In the genomic region with DNA sequence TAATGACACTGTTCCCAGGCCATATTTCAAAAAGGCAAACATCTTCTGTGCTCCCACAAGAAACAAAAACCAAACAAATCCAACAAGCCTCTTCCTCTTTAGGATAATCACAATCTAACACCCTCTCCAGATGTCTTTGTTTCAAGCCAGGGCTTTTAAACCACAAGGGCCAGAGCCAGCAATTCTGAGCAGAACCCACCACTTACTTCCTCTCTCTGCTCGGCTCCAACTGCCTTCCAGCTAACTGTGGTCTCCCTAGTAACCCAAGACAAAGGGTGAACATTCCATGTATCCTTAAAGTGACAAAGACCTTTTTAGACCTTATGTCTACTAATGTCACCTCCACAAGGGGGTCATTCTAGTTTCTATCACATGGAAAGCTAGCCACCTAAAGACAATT, we compare ENCODE assay signal across 9 mouse cellular contexts. TPM values are rescaled to one million over a fixed set of nuclear protein-coding genes. Genes with fewer than 3 reads are reported as not detected.
A peak's percentile ranks its signal among the peaks of the same experiment; 100 is the strongest.
DNase-seq lines count a peak whose midpoint lies in the region; ATAC-seq lines count a peak whose summit lies in the region.
"Had no signal": no experiment of that assay in that cellular context is flagged by ENCODE, and none has a peak within 500 bp of the region (broad histone marks: within the 10 kb centered on the region; RNA-seq: fewer than 3 reads in every experiment).

No protein-coding gene starts in this region.

- WGBS in intestine, embryonic 14.5 days, result 0% methylated on average over 1 of the region's 1 CpGs
- 3% methylated on average over 1 of the region's 1 CpGs for WGBS in intestine, embryonic 16.5 days
- 8% methylated on average over 1 of the region's 1 CpGs for WGBS in liver, embryonic 16.5 days (ENCODE audit: insufficient replicate concordance)
- 0% methylated on average over 1 of the region's 1 CpGs for WGBS in neural tube, embryonic 15.5 days

- H3K9me3 ChIP-seq in intestine, embryonic 14.5 days (ENCODE audit: control insufficient read depth, low read length), result no peaks in the 10 kb centered on the region
- no peaks in the 10 kb centered on the region for H3K9me3 ChIP-seq in intestine, embryonic 16.5 days (ENCODE audit: control insufficient read depth, low read length)
- no peaks in the 10 kb centered on the region for H3K9me3 ChIP-seq in liver, embryonic 16.5 days (replicated peaks; ENCODE audit: control insufficient read depth, low read length)
- H3K9me3 ChIP-seq in neural tube, embryonic 15.5 days (replicated peaks), result no peaks in the 10 kb centered on the region

- H3K27me3 ChIP-seq in intestine, embryonic 14.5 days (replicated peaks; ENCODE audit: control insufficient read depth, insufficient read depth, low read length), result no peaks in the 10 kb centered on the region
- no peaks in the 10 kb centered on the region for H3K27me3 ChIP-seq in intestine, embryonic 16.5 days (replicated peaks; ENCODE audit: control insufficient read depth, insufficient read depth, low read length)
- no peaks in the 10 kb centered on the region for H3K27me3 ChIP-seq in liver, embryonic 16.5 days (ENCODE audit: control insufficient read depth, insufficient read depth, low read depth, low read length)
- H3K27me3 ChIP-seq in neural tube, embryonic 15.5 days (replicated peaks), result no peaks in the 10 kb centered on the region

- 0 out of 2 replicates have a peak overlapping the region, but pooled peaks have one; percentile 1 for H3K27ac ChIP-seq in intestine, embryonic 14.5 days (ENCODE audit: low read depth)
- H3K27ac ChIP-seq in intestine, embryonic 16.5 days (ENCODE audit: low read length), result no peak overlapping the region
- 0 out of 2 replicates have a peak overlapping the region, but pooled peaks have one; percentile 4 for H3K27ac ChIP-seq in liver, embryonic 16.5 days (ENCODE audit: low read length)
- H3K27ac ChIP-seq in neural tube, embryonic 15.5 days (replicated peaks), result peak overlapping the region; percentile 71

- H3K9ac ChIP-seq in intestine, embryonic 14.5 days (ENCODE audit: low read length), result no peak overlapping the region
- H3K9ac ChIP-seq in intestine, embryonic 16.5 days (ENCODE audit: low read depth, low read length), result no peak overlapping the region
- H3K9ac ChIP-seq in liver, embryonic 16.5 days (ENCODE audit: low read depth, low read length), result no peak overlapping the region
- H3K9ac ChIP-seq in neural tube, embryonic 15.5 days (replicated peaks), result no peak overlapping the region

- no peak for ATAC-seq in intestine, embryonic 14.5 days (replicated peaks; ENCODE audit: low FRiP score, low TSS enrichment, low read depth)
- ATAC-seq in intestine, embryonic 16.5 days, result no peak
- ATAC-seq in liver, embryonic 16.5 days (ENCODE audit: low read depth), result no peak; the same call in 1 of the 2 replicates
- peak; percentile 50; the same call in 1 of the 2 replicates for ATAC-seq in neural tube, embryonic 15.5 days (ENCODE audit: low FRiP score)

- no peak for DNase-seq in intestine, embryonic 14.5 days (ENCODE audit: low spot score)
- peak; percentile 78 for DNase-seq in Muller cell, postnatal 12 days (ENCODE audit: inconsistent ontology term)
- DNase-seq in heart, adult 11 months, result peak; percentile 98
- DNase-seq in thymus, postnatal 25 days, result no peak
- no peak for DNase-seq in adrenal gland, postnatal 4 days (ENCODE audit: low spot score in 2 of 2)

- no peak overlapping the region for H3K4me2 ChIP-seq in intestine, embryonic 14.5 days (ENCODE audit: low read length)
- no peak overlapping the region for H3K4me2 ChIP-seq in intestine, embryonic 16.5 days (ENCODE audit: low read depth, low read length)
- H3K4me2 ChIP-seq in liver, embryonic 16.5 days (ENCODE audit: low read depth, low read length), result no peak overlapping the region
- H3K4me2 ChIP-seq in neural tube, embryonic 15.5 days, result peak overlapping the region; percentile 15; the same call in 1 of the 2 replicates

- H3K4me3 ChIP-seq in intestine, embryonic 14.5 days (ENCODE audit: low read depth, low read length), result no peak overlapping the region
- H3K4me3 ChIP-seq in intestine, embryonic 16.5 days (ENCODE audit: low read length), result no peak overlapping the region
- H3K4me3 ChIP-seq in liver, embryonic 16.5 days (ENCODE audit: low read depth, low read length), result no peak overlapping the region
- no peak overlapping the region for H3K4me3 ChIP-seq in neural tube, embryonic 15.5 days (replicated peaks)

- peaks cover 37% of the 10 kb centered on the region for H3K36me3 ChIP-seq in intestine, embryonic 14.5 days (ENCODE audit: control insufficient read depth, insufficient read depth, low read length)
- peaks cover 4% of the 10 kb centered on the region; the same call in 1 of the 2 replicates for H3K36me3 ChIP-seq in intestine, embryonic 16.5 days (ENCODE audit: control insufficient read depth, insufficient read depth, low read length)
- H3K36me3 ChIP-seq in liver, embryonic 16.5 days (ENCODE audit: control insufficient read depth, insufficient read depth), result peaks cover 35% of the 10 kb centered on the region
- H3K36me3 ChIP-seq in neural tube, embryonic 15.5 days, result peaks cover 30% of the 10 kb centered on the region

- H3K4me1 ChIP-seq in intestine, embryonic 14.5 days (replicated peaks; ENCODE audit: control insufficient read depth, insufficient read depth, low read length), result peaks cover 5% of the 10 kb centered on the region; the same call in 1 of the 2 replicates
- H3K4me1 ChIP-seq in intestine, embryonic 16.5 days (ENCODE audit: control insufficient read depth, insufficient read depth, low read length), result peaks cover 8% of the 10 kb centered on the region; the same call in 1 of the 2 replicates
- H3K4me1 ChIP-seq in liver, embryonic 16.5 days (ENCODE audit: control insufficient read depth, low read depth, low read length), result peaks cover 17% of the 10 kb centered on the region
- H3K4me1 ChIP-seq in neural tube, embryonic 15.5 days, result peaks cover 21% of the 10 kb centered on the region

RNA-seq across cellular contexts. Expression of a gene that starts 17.2 kb away (rescaled TPM):
- polyA plus RNA-seq in intestine, embryonic 14.5 days (2014; fragmentation: Nextera tagmentation; extraction: Ambion mirVana), result 31.0 and 31.6 TPM in 2 replicates
- 16.6 and 17.0 TPM in 2 replicates for polyA plus RNA-seq in intestine, embryonic 16.5 days (2015; fragmentation: Nextera tagmentation; extraction: Ambion mirVana)
- polyA plus RNA-seq in liver, embryonic 16.5 days (2015; fragmentation: Nextera tagmentation; extraction: Ambion mirVana), result 12.6 and 12.9 TPM in 2 replicates
- polyA plus RNA-seq in neural tube, embryonic 15.5 days (2015; fragmentation: Nextera tagmentation; extraction: Ambion mirVana), result 21.4 and 23.1 TPM in 2 replicates
- total RNA-seq in adrenal gland, postnatal 4 days (2021), result 10 to 100 TPM; 60.8 to 63.3 TPM

RNA-seq across cellular contexts. Expression of a gene that starts 17.3 kb away (rescaled TPM):
- polyA plus RNA-seq in intestine, embryonic 14.5 days (2014; fragmentation: Nextera tagmentation; extraction: Ambion mirVana), result 51.7 and 52.0 TPM in 2 replicates
- 51.1 and 54.4 TPM in 2 replicates for polyA plus RNA-seq in intestine, embryonic 16.5 days (2015; fragmentation: Nextera tagmentation; extraction: Ambion mirVana)
- polyA plus RNA-seq in liver, embryonic 16.5 days (2015; fragmentation: Nextera tagmentation; extraction: Ambion mirVana), result 101 and 112 TPM in 2 replicates
- polyA plus RNA-seq in neural tube, embryonic 15.5 days (2015; fragmentation: Nextera tagmentation; extraction: Ambion mirVana), result 54.9 and 57.5 TPM in 2 replicates
- 10 to 100 TPM; 72.6 to 78.2 TPM for total RNA-seq in adrenal gland, postnatal 4 days (2021)

RNA-seq across cellular contexts. Expression of a gene that starts 32.4 kb away (rescaled TPM):
- 1.9 and 2.1 TPM in 2 replicates for polyA plus RNA-seq in intestine, embryonic 14.5 days (2014; fragmentation: Nextera tagmentation; extraction: Ambion mirVana)
- polyA plus RNA-seq in intestine, embryonic 16.5 days (2015; fragmentation: Nextera tagmentation; extraction: Ambion mirVana), result 5.4 and 6.3 TPM in 2 replicates
- polyA plus RNA-seq in liver, embryonic 16.5 days (2015; fragmentation: Nextera tagmentation; extraction: Ambion mirVana), result 10.4 and 10.8 TPM in 2 replicates
- 0.31 and 1.4 TPM in 2 replicates for polyA plus RNA-seq in neural tube, embryonic 15.5 days (2015; fragmentation: Nextera tagmentation; extraction: Ambion mirVana)
- total RNA-seq in adrenal gland, postnatal 4 days (2021), result 1 to 10 TPM; 2.9 to 3.2 TPM

RNA-seq across cellular contexts. Expression of a gene that starts 50.1 kb away (rescaled TPM):
- polyA plus RNA-seq in intestine, embryonic 14.5 days (2014; fragmentation: Nextera tagmentation; extraction: Ambion mirVana), result 0.09 and 0.19 TPM in 2 replicates
- polyA plus RNA-seq in intestine, embryonic 16.5 days (2015; fragmentation: Nextera tagmentation; extraction: Ambion mirVana), result 0.10 and 0.12 TPM in 2 replicates
- polyA plus RNA-seq in liver, embryonic 16.5 days (2015; fragmentation: Nextera tagmentation; extraction: Ambion mirVana), result 0.07 TPM in 1 of 2 replicates, not detected in the other
- 0.37 and 0.77 TPM in 2 replicates for polyA plus RNA-seq in neural tube, embryonic 15.5 days (2015; fragmentation: Nextera tagmentation; extraction: Ambion mirVana)
- under 1 TPM; 0.34 to 0.90 TPM for total RNA-seq in adrenal gland, postnatal 4 days (2021)
- polyA plus RNA-seq: spleen, adult 2 months had no signal

Comparison
In these comparisons a context has a peak if more than half of its experiments do, and no peak if none do; other contexts are left out.
1. DNase-seq: peak in Muller cell, postnatal 12 days (single experiment) and heart, adult 11 months (single experiment); none in intestine, embryonic 14.5 days (single experiment), thymus, postnatal 25 days (single experiment) and adrenal gland, postnatal 4 days (0 of 2).